Mouse (Mus musculus) adrenal gland, adult (tissue): ENCODE data around the gene Megf11.
"Not testable (repeated sequence)": the region's sequence is repeated elsewhere in the genome, so short reads cannot be mapped to it uniquely, and the experiment has no call there.

Experiments
- DNase-seq, 2 experiments: peaks; one replicate each; pipeline ENCODE4 v3.0.0; 2022 to 2023; ENCODE audit warnings: low spot score in 1 of 2; ENCODE audit not compliant: inconsistent age in 2 of 2

Gene Megf11

GRCm38 (mm10) chr9:64639664-64640063 is 254.2 kb downstream of the Megf11 start:
- DNase-seq, result peak; percentile 21 to 78

- no peak for DNase-seq
Measured at GRCm38 (mm10) chr9:64644129-64644528, 258.7 kb downstream of the Megf11 start.

- no peak for DNase-seq
Measured at GRCm38 (mm10) chr9:64645462-64645861, 260.0 kb downstream of the Megf11 start.

GRCm38 (mm10) chr9:64649393-64649792 is 264.0 kb downstream of the Megf11 start:
- no peak for DNase-seq

GRCm38 (mm10) chr9:64649892-64650291 is 264.5 kb downstream of the Megf11 start:
- no peak for DNase-seq

GRCm38 (mm10) chr9:64651181-64651580 is 265.8 kb downstream of the Megf11 start:
- DNase-seq, result no peak

- no peak for DNase-seq
Measured at GRCm38 (mm10) chr9:64651689-64652088, 266.3 kb downstream of the Megf11 start.

GRCm38 (mm10) chr9:64652138-64652537 is 266.7 kb downstream of the Megf11 start:
- no peak for DNase-seq

GRCm38 (mm10) chr9:64652841-64653361 is 267.5 kb downstream of the Megf11 start:
- no peak for DNase-seq

- DNase-seq, result no peak
Measured at GRCm38 (mm10) chr9:64654723-64655122, 269.3 kb downstream of the Megf11 start.

GRCm38 (mm10) chr9:64656613-64657012 is 271.2 kb downstream of the Megf11 start:
- DNase-seq, result no peak

- no peak for DNase-seq
Measured at GRCm38 (mm10) chr9:64660222-64660621, 274.8 kb downstream of the Megf11 start.

GRCm38 (mm10) chr9:64664612-64665011 is 279.2 kb downstream of the Megf11 start:
- no peak for DNase-seq

GRCm38 (mm10) chr9:64666549-64666948 is 281.1 kb downstream of the Megf11 start:
- DNase-seq, result peak in 1 of 2 experiments; percentile 57

- no peak for DNase-seq
Measured at GRCm38 (mm10) chr9:64667513-64667912, 282.1 kb downstream of the Megf11 start.

- DNase-seq, result no peak
Measured at GRCm38 (mm10) chr9:64668001-64668400, 282.6 kb downstream of the Megf11 start.

GRCm38 (mm10) chr9:64671341-64672319 is 286.2 kb downstream of the Megf11 start:
- not testable (repeated sequence) for DNase-seq

- no peak for DNase-seq
Measured at GRCm38 (mm10) chr9:64687122-64688014, 301.9 kb downstream of the Megf11 start.

- peak; percentile 26 to 70 for DNase-seq
Measured at GRCm38 (mm10) chr9:64688015-64688394, 302.6 kb downstream of the Megf11 start.

- DNase-seq, result no peak
Measured at GRCm38 (mm10) chr9:64690771-64691170, 305.3 kb downstream of the Megf11 start.

GRCm38 (mm10) chr9:64691176-64691575 is 305.8 kb downstream of the Megf11 start:
- DNase-seq, result peak; percentile 49 to 78
